Mouse (Mus musculus): ENCODE measurements at regions not wholly inside any gene's neighbourhood (a gene's known extent, or its start where the extent isn't known, plus 50 kb on each side); places are given as distances from the start of the nearest gene placed in this dataset.

DNA sequence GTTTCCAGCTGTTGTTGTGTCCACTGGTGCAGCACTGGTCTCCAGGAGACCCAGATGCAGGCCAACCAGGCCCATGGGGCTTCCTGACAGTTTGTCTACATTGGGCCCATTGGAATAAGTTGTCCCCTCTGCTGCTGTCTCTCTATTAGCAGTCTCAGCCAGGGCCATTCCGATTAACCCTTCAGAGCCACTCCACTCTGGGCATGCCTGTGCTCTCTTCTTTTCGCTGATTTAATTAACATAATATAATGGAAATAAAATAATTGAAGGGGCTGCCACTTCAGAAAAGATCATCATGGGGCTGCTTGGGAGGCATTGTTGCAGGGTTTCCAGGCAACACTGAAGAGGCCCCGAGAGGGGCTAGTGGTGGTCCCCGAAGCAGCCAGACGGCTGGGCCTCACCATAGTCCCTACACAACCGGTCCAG, 231.5 kb downstream of the Mycn start:
- TF ChIP-seq CTCF (IDR thresholded peaks at IDR 0.05; ENCODE audit: control insufficient read depth, insufficient read depth, low read length) (no peak), POLR2A (IDR thresholded peaks at IDR 0.05; ENCODE audit: borderline replicate concordance, control insufficient read depth, low read depth, low read length) (no peak)
